Mouse (Mus musculus): ENCODE results near the gene Rasl12. TPM values are rescaled to one million over a fixed set of nuclear protein-coding genes. Genes with fewer than 3 reads are reported as not detected.

Rasl12 gene
- polyA plus RNA-seq, 1 experiment, result 0.11 TPM

DNA sequence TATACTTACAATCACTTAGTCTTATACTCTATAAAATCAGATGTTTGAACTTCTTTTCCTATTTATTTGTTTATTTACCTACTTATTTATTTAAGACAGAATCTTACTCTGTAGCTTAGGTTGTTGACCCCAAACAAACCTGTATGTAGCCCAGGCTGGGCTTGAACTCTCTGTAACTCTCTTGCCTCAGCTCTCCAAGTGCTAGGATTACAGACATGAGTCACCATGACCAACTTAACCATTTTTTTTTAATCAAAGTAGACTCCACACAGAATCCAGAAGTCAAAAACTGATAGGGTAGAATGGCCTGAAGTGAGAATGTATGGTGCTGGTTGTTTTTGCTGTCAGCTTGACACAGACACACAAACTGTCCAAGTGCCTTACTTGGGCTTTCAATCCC lies 32.1 kb downstream of the Rasl12 start:
- no peak for TF ChIP-seq SRF (IDR thresholded peaks at IDR 0.05; ENCODE audit: control insufficient read depth, insufficient read length, low read depth)
- TF ChIP-seq E2F4 (IDR thresholded peaks at IDR 0.05; ENCODE audit: insufficient read depth), result no peak
- TF ChIP-seq USF1 (IDR thresholded peaks at IDR 0.05; ENCODE audit: low read depth), result no peak
- TF ChIP-seq MYOG (IDR thresholded peaks at IDR 0.05; ENCODE audit: control insufficient read depth in 1 of 3, insufficient read depth in 1 of 3, insufficient read length in 2 of 3, low read depth in 2 of 3), result no peak
- no peak for TF ChIP-seq CEBPB (IDR thresholded peaks at IDR 0.05; ENCODE audit: insufficient read depth, poor library complexity, severe bottlenecking)
- no peak for TF ChIP-seq POLR2AphosphoS2 (IDR thresholded peaks at IDR 0.05; ENCODE audit: insufficient read length, low read depth)
- no peak for TF ChIP-seq REST (IDR thresholded peaks at IDR 0.05; ENCODE audit: insufficient read depth, insufficient read length)
- no peak for TF ChIP-seq TCF3 (IDR thresholded peaks at IDR 0.05; ENCODE audit: insufficient read length, low read depth)
- TF ChIP-seq MAX (IDR thresholded peaks at IDR 0.05; ENCODE audit: low read depth), result no peak
- TF ChIP-seq MYOD1 (IDR thresholded peaks at IDR 0.05; ENCODE audit: control insufficient read depth in 1 of 3, insufficient read length in 2 of 3, low read depth in 2 of 3), result no peak
- no peak for TF ChIP-seq POLR2A (IDR thresholded peaks at IDR 0.05; ENCODE audit: insufficient read length, low read depth)
- no peak for TF ChIP-seq TCF12 (IDR thresholded peaks at IDR 0.05; ENCODE audit: insufficient read depth, poor library complexity, severe bottlenecking)
- no peak overlapping the region for H3ac ChIP-seq (ENCODE audit: control insufficient read depth, insufficient read length)
- no peak overlapping the region for H3K4me2 ChIP-seq (ENCODE audit: low read depth)
- no peaks in the 10 kb centered on the region for H3K27me3 ChIP-seq (ENCODE audit: control insufficient read depth, insufficient read depth, insufficient read length)
- no peak overlapping the region for H3K4me3 ChIP-seq
- H3K79me2 ChIP-seq (ENCODE audit: control insufficient read depth, insufficient read depth), result no peaks in the 10 kb centered on the region
- no peaks in the 10 kb centered on the region for H3K36me3 ChIP-seq (ENCODE audit: control insufficient read depth, insufficient read depth)

- Histone ChIP-seq H3K4me3 (no peak overlapping the region), H3K27me3 (ENCODE audit: control insufficient read depth, insufficient read depth, insufficient read length) (no peaks in the 10 kb centered on the region), H3K79me2 (ENCODE audit: control insufficient read depth, insufficient read depth) (no peaks in the 10 kb centered on the region), H3K36me3 (ENCODE audit: control insufficient read depth, insufficient read depth) (no peaks in the 10 kb centered on the region), H3K4me2 (ENCODE audit: low read depth) (no peak overlapping the region), H3ac (ENCODE audit: control insufficient read depth, insufficient read length) (no peak overlapping the region)
- TF ChIP-seq POLR2A (IDR thresholded peaks at IDR 0.05; ENCODE audit: insufficient read length, low read depth) (no peak), MYOD1 (IDR thresholded peaks at IDR 0.05; ENCODE audit: control insufficient read depth in 1 of 3, insufficient read length in 2 of 3, low read depth in 2 of 3) (no peak), TCF12 (IDR thresholded peaks at IDR 0.05; ENCODE audit: insufficient read depth, poor library complexity, severe bottlenecking) (no peak), REST (IDR thresholded peaks at IDR 0.05; ENCODE audit: insufficient read depth, insufficient read length) (no peak), SRF (IDR thresholded peaks at IDR 0.05; ENCODE audit: control insufficient read depth, insufficient read length, low read depth) (no peak), CEBPB (IDR thresholded peaks at IDR 0.05; ENCODE audit: insufficient read depth, poor library complexity, severe bottlenecking) (no peak), MYOG (IDR thresholded peaks at IDR 0.05; ENCODE audit: control insufficient read depth in 1 of 3, insufficient read depth in 1 of 3, insufficient read length in 2 of 3, low read depth in 2 of 3) (no peak), TCF3 (IDR thresholded peaks at IDR 0.05; ENCODE audit: insufficient read length, low read depth) (no peak), MAX (IDR thresholded peaks at IDR 0.05; ENCODE audit: low read depth) (no peak), E2F4 (IDR thresholded peaks at IDR 0.05; ENCODE audit: insufficient read depth) (no peak), POLR2AphosphoS2 (IDR thresholded peaks at IDR 0.05; ENCODE audit: insufficient read length, low read depth) (no peak), USF1 (IDR thresholded peaks at IDR 0.05; ENCODE audit: low read depth) (no peak)
Measured at GRCm38 (mm10) chr9:65430921-65431320, 32.6 kb downstream of the Rasl12 start.

- H3ac ChIP-seq (ENCODE audit: control insufficient read depth, insufficient read length), result no peak overlapping the region
- H3K4me2 ChIP-seq (ENCODE audit: low read depth), result no peak overlapping the region
- H3K79me2 ChIP-seq (ENCODE audit: control insufficient read depth, insufficient read depth), result no peaks in the 10 kb centered on the region
- H3K27me3 ChIP-seq (ENCODE audit: control insufficient read depth, insufficient read depth, insufficient read length), result no peaks in the 10 kb centered on the region
- H3K36me3 ChIP-seq (ENCODE audit: control insufficient read depth, insufficient read depth), result no peaks in the 10 kb centered on the region
- H3K4me3 ChIP-seq, result no peak overlapping the region
- TF ChIP-seq REST (IDR thresholded peaks at IDR 0.05; ENCODE audit: insufficient read depth, insufficient read length) (no peak), MYOD1 (IDR thresholded peaks at IDR 0.05; ENCODE audit: control insufficient read depth in 1 of 3, insufficient read length in 2 of 3, low read depth in 2 of 3) (no peak), CEBPB (IDR thresholded peaks at IDR 0.05; ENCODE audit: insufficient read depth, poor library complexity, severe bottlenecking) (no peak), E2F4 (IDR thresholded peaks at IDR 0.05; ENCODE audit: insufficient read depth) (no peak), MYOG (IDR thresholded peaks at IDR 0.05; ENCODE audit: control insufficient read depth in 1 of 3, insufficient read depth in 1 of 3, insufficient read length in 2 of 3, low read depth in 2 of 3) (no peak), POLR2A (IDR thresholded peaks at IDR 0.05; ENCODE audit: insufficient read length, low read depth) (no peak), MAX (IDR thresholded peaks at IDR 0.05; ENCODE audit: low read depth) (no peak), TCF12 (IDR thresholded peaks at IDR 0.05; ENCODE audit: insufficient read depth, poor library complexity, severe bottlenecking) (no peak), USF1 (IDR thresholded peaks at IDR 0.05; ENCODE audit: low read depth) (no peak), POLR2AphosphoS2 (IDR thresholded peaks at IDR 0.05; ENCODE audit: insufficient read length, low read depth) (no peak), SRF (IDR thresholded peaks at IDR 0.05; ENCODE audit: control insufficient read depth, insufficient read length, low read depth) (no peak), TCF3 (IDR thresholded peaks at IDR 0.05; ENCODE audit: insufficient read length, low read depth) (no peak)
Measured at GRCm38 (mm10) chr9:65432236-65432635, 33.9 kb downstream of the Rasl12 start.

DNA sequence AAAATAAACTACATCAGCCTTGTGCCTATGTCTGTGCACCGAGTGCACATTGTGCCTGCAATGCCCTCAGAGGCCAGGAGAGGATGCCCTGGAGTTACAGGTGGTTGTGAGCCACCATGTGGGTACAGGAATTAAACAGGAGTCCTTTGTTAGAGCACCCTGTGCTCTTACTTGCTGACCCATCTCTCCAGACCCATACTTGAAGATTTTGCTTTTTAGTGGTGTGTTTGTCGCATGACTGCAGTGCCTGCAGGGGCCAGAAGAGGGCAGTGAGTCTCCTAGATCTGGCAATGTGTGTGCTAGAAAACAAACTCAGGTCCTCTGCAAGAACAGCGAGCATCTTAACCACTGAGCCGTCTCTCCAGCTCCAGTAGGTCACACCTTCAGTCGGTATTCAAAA lies 35.8 kb downstream of the Rasl12 start:
- TF ChIP-seq SRF (IDR thresholded peaks at IDR 0.05; ENCODE audit: control insufficient read depth, insufficient read length, low read depth) (no peak), MAX (IDR thresholded peaks at IDR 0.05; ENCODE audit: low read depth) (no peak), REST (IDR thresholded peaks at IDR 0.05; ENCODE audit: insufficient read depth, insufficient read length) (no peak), MYOG (IDR thresholded peaks at IDR 0.05; ENCODE audit: control insufficient read depth in 1 of 3, insufficient read depth in 1 of 3, insufficient read length in 2 of 3, low read depth in 2 of 3) (no peak), E2F4 (IDR thresholded peaks at IDR 0.05; ENCODE audit: insufficient read depth) (no peak), POLR2AphosphoS2 (IDR thresholded peaks at IDR 0.05; ENCODE audit: insufficient read length, low read depth) (no peak), TCF12 (IDR thresholded peaks at IDR 0.05; ENCODE audit: insufficient read depth, poor library complexity, severe bottlenecking) (no peak), USF1 (IDR thresholded peaks at IDR 0.05; ENCODE audit: low read depth) (no peak), CEBPB (IDR thresholded peaks at IDR 0.05; ENCODE audit: insufficient read depth, poor library complexity, severe bottlenecking) (no peak), MYOD1 (IDR thresholded peaks at IDR 0.05; ENCODE audit: control insufficient read depth in 1 of 3, insufficient read length in 2 of 3, low read depth in 2 of 3) (no peak), TCF3 (IDR thresholded peaks at IDR 0.05; ENCODE audit: insufficient read length, low read depth) (no peak)
- Histone ChIP-seq H3K79me2 (ENCODE audit: control insufficient read depth, insufficient read depth) (no peaks in the 10 kb centered on the region), H3K27me3 (ENCODE audit: control insufficient read depth, insufficient read depth, insufficient read length) (no peaks in the 10 kb centered on the region), H3ac (ENCODE audit: control insufficient read depth, insufficient read length) (no peak overlapping the region), H3K4me2 (ENCODE audit: low read depth) (no peak overlapping the region), H3K4me3 (no peak overlapping the region), H3K36me3 (ENCODE audit: control insufficient read depth, insufficient read depth) (no peaks in the 10 kb centered on the region)
